Mouse (Mus musculus) brain, embryonic 14.5 days (tissue): ENCODE results near the gene Dnal4. TPM values are rescaled to one million over a fixed set of nuclear protein-coding genes. Genes with fewer than 3 reads are reported as not detected.

ENCODE experiments used
- DNase-seq: peaks from one replicate; pipeline ENCODE4 v3.0.0-alpha.2; 2011; ENCODE audit warnings: low read depth
- CTCF ChIP-seq: fragments of 200-500 bp; IDR thresholded peaks from 2 replicates; pipeline ENCODE4 v1.5.1; 2012; ENCODE audit warnings: inconsistent platforms, mild to moderate bottlenecking, moderate library complexity, borderline replicate concordance; ENCODE audit not compliant: insufficient read depth, insufficient read length; ENCODE audit errors: extremely low read depth
- POLR2A ChIP-seq: fragments of 200-500 bp; IDR thresholded peaks from 2 replicates; pipeline ENCODE4 v1.6.1; 2012; ENCODE audit warnings: mild to moderate bottlenecking, inconsistent platforms, borderline replicate concordance; ENCODE audit not compliant: poor library complexity, insufficient read depth, insufficient read length, severe bottlenecking; ENCODE audit errors: extremely low read depth
- polyA plus RNA-seq: library from polyadenylated mRNA; depleted of rRNA; stranded (reverse); fragments of >200 nt; gene quantifications from 2 replicates; pipeline ENCODE4 v1.2.3, GENCODE M21; 2012

The Dnal4 gene
- polyA plus RNA-seq, 1 experiment, result 77.6 TPM

- no peak for TF ChIP-seq CTCF
- TF ChIP-seq POLR2A, result no peak
- no peak for DNase-seq
Observed at GRCm38 (mm10) chr15:79797680-79798079, 20.0 kb upstream of the Dnal4 start.

- no peak for DNase-seq
- no peak for TF ChIP-seq POLR2A
- TF ChIP-seq CTCF, result no peak
Observed at GRCm38 (mm10) chr15:79797096-79797495, 19.4 kb upstream of the Dnal4 start.

- TF ChIP-seq CTCF (no peak), POLR2A (no peak)
- DNase-seq, result peak; percentile 12
Observed at GRCm38 (mm10) chr15:79796256-79796655, 18.6 kb upstream of the Dnal4 start.

- DNase-seq, result no peak
- no peak for TF ChIP-seq CTCF
- no peak for TF ChIP-seq POLR2A
Observed at GRCm38 (mm10) chr15:79794173-79794572, 16.5 kb upstream of the Dnal4 start.

- DNase-seq, result no peak
- TF ChIP-seq POLR2A (no peak), CTCF (no peak)
Observed at GRCm38 (mm10) chr15:79793076-79793475, 15.4 kb upstream of the Dnal4 start.

GRCm38 (mm10) chr15:79792455-79792854 is 14.8 kb upstream of the Dnal4 start:
- TF ChIP-seq CTCF (no peak), POLR2A (no peak)
- DNase-seq, result peak; percentile 47

- TF ChIP-seq POLR2A (no peak), CTCF (no peak)
- peak; percentile 62 for DNase-seq
Observed at GRCm38 (mm10) chr15:79791502-79791901, 13.9 kb upstream of the Dnal4 start.

- TF ChIP-seq POLR2A (no peak), CTCF (no peak)
- DNase-seq, result no peak
Observed at GRCm38 (mm10) chr15:79790905-79791304, 13.3 kb upstream of the Dnal4 start.

GRCm38 (mm10) chr15:79790111-79790510 is 12.5 kb upstream of the Dnal4 start:
- TF ChIP-seq CTCF, result no peak
- no peak for TF ChIP-seq POLR2A

GRCm38 (mm10) chr15:79787815-79788214 is 10.2 kb upstream of the Dnal4 start:
- TF ChIP-seq CTCF (no peak), POLR2A (no peak)
- DNase-seq, result peak; percentile 55

More at GRCm38 (mm10) chr15:79790111-79790510, 12.5 kb upstream of the Dnal4 start:
- DNase-seq, result no peak

- no peak for TF ChIP-seq POLR2A
- no peak for TF ChIP-seq CTCF
- no peak for DNase-seq
Observed at GRCm38 (mm10) chr15:79785056-79785455, 7.4 kb upstream of the Dnal4 start.

- TF ChIP-seq CTCF (no peak), POLR2A (no peak)
- DNase-seq, result no peak
Observed at GRCm38 (mm10) chr15:79775662-79776061, 2.0 kb downstream of the Dnal4 start.
